Mouse (Mus musculus) lung, adult 2 months (tissue): ENCODE measurements around the gene Usp15. TPM values are rescaled to one million over a fixed set of nuclear protein-coding genes. Genes with fewer than 3 reads are reported as not detected.
"Not testable (repeated sequence)": the region's sequence is repeated elsewhere in the genome, so short reads cannot be mapped to it uniquely, and the experiment has no call there.

Experiments
- DNase-seq: peaks from one replicate; pipeline ENCODE4 v3.0.0; 2022
- H3K4me1 ChIP-seq: fragments of 200-500 bp; 2 replicates; pipeline ENCODE4 v1.6.1; 2011; ENCODE audit warnings: low read length; ENCODE audit not compliant: control insufficient read depth, insufficient read depth
- H3K4me3 ChIP-seq: fragments of 200-500 bp; replicated peaks from 2 replicates; pipeline ENCODE3; 2011; ENCODE audit warnings: low read depth, mild to moderate bottlenecking, control low read depth, low read length; ENCODE audit errors: extremely low read depth
- CTCF ChIP-seq: fragments of 200-500 bp; IDR thresholded peaks from 2 replicates; pipeline ENCODE4 v1.5.1; 2011; ENCODE audit warnings: mild to moderate bottlenecking, low read length, control low read depth; ENCODE audit not compliant: insufficient read depth
- POLR2A ChIP-seq: fragments of 200-500 bp; IDR thresholded peaks from 2 replicates; pipeline ENCODE4 v1.6.1; 2011; ENCODE audit warnings: low read depth, mild to moderate bottlenecking, control low read depth, low read length, borderline replicate concordance; ENCODE audit errors: extremely low read depth
- WGBS: fragments of 180-500 bp; shearing (Covaris S2); methylation state at CpG from one replicate; pipeline ENCODE4 v1.1.7; 2018; 5-methylcytosine and 5-hydroxymethylcytosine counted together
- polyA plus RNA-seq: library from polyadenylated mRNA; depleted of rRNA; stranded (reverse); fragments of >200 nt; gene quantifications from 2 replicates; pipeline ENCODE4 v1.2.3, GENCODE M21; 2012; rRNA removed

The Usp15 gene
- 4.3 and 8.1 TPM in 2 replicates for polyA plus RNA-seq

DNA sequence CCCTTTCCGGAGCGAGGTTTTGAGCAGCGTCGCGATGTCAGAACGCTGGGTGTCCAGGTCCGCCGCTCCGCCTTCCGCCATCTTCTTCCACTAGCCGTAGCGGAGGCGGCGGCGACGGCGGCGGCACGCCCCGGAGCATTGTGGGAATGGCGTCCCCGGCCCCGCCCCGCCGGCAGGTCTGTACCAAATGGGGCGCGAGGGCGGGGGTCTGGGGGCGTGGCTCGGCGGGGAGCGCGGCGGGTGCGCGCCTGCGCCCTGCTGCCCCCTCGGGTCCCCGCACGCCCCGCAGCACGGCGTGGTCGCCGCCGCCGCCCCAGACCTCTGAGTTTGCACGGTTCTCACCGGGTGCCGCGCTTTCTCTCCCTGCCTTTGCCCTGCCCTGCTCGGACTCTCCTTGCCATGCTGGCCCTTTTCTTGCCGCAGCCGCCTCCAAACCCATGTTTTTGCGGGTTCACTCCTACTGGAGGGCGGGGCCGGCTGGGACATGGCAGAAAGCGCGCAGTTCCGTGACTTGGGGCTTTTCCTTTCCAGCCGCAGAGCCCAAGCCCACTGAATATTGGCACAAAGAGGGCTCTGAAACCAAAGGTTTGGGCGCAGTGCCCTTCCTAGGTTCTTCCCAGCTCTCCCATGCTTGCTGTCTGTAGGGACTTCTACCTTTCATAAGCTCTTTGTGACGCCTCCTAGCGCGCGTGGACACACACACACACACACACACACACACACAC is at the start of gene Usp15:
Gene Usp15, minus strand, starts transcription at position 161 of the 725 bp plus-strand sequence.
- under 1% methylated on average over 62 of the region's 66 CpGs for WGBS
- DNase-seq: peak; percentile 91
- Histone ChIP-seq H3K4me1 (peaks cover 3% of the 10 kb centered on the region), H3K4me3 (peak within 1 kb of the TSS; percentile 98)
- TF ChIP-seq POLR2A (peak; percentile 74; the same call in 1 of the 2 replicates), CTCF (no peak)

DNA sequence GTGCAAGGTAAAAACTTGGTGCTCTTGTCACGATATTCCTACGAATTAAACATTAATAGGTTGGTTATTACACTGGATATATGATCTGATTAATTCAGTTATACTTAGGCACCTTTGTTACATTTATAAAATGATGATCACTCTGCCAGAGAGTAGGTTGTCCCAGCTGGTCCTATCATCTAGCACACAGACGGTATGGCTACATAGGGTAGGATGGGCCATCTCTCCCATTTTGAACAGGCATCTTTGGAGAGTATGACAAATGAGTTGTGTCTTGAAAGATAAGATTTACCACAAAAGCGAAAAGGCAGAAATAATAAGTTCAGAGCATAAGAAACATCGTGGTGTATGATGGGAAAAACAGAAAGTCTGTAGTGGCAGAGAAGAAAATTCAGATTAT is 32.6 kb upstream of the Usp15 start:
- DNase-seq: no peak
- 89% methylated on average over 5 of the region's 5 CpGs for WGBS
- TF ChIP-seq CTCF (no peak), POLR2A (no peak)
- Histone ChIP-seq H3K4me3 (no peak overlapping the region), H3K4me1 (no peaks in the 10 kb centered on the region)

DNA sequence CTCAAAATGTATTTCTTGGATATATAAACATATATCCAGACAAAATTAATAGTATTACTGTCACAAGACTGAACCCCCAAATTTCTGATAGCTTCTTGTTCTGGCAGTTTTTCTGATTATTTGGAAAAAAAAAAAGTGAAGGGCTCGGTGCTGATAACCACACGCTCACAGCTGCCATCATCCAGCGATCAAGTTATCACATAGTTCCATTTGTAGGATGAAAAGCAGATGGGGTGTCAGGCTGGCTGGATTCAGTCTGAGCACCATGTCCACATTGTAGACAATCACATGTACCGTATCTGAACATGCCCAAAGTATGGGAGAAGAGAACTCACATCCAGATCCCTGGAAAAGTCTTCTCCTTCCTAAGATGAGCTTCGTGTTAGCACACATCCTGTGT is 26.0 kb upstream of the Usp15 start:
- DNase-seq: no peak
- Histone ChIP-seq H3K4me3 (no peak overlapping the region), H3K4me1 (no peaks in the 10 kb centered on the region)
- TF ChIP-seq POLR2A (no peak), CTCF (no peak)
- 78% methylated on average over 5 of the region's 5 CpGs for WGBS

DNA sequence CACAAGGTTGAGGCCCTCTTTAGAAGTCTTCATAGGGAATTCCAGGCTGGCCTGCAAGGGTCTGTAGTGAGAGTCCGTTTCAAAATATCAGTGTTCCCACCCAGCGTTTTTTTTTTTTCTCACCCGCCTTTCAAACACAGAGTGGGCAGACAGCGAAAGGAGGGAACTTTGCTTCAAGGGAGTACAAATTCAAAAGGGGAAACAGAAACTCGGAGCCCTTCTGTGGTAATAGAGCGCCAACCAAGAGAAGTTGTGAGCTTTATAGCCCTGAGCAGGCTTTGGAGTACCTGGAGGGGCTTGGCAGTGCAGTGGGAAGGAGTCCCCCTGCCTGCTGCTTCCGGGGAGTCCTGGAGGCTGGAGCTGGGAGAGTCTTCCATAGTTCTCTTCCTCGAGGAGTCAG is 12.7 kb upstream of the Usp15 start:
- H3K4me3 ChIP-seq: no peak overlapping the region
- WGBS: 69% methylated on average over 8 of the region's 8 CpGs
- TF ChIP-seq POLR2A (no peak), CTCF (no peak)

DNA sequence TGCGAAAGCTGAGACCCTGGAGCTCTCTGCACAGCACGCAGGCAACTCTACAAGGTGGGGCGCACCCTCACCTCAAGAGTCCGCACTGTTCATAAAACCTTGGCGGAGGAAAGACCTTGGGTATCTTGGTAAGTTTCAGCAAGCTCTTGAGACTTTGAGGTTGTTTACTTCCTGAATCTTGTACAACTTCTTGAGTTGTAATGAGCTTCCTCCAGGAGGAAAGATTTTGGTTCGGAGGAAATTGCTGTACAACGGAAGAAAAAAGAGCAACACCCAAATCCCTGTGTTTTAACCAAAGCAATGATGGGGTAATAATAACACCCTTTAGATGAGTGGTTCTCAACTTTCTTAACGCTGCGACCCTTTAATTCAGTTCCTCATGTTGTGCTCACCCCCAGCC is 11.5 kb upstream of the Usp15 start:
- Histone ChIP-seq H3K4me1 (no peaks in the 10 kb centered on the region), H3K4me3 (no peak overlapping the region)
- no peak for DNase-seq
- no peak for TF ChIP-seq CTCF
- TF ChIP-seq POLR2A: no peak
- WGBS: 80% methylated on average over 9 of the region's 9 CpGs

More for the DNA sequence above, 12.7 kb upstream of the Usp15 start:
- no peaks in the 10 kb centered on the region for H3K4me1 ChIP-seq
- no peak for DNase-seq

DNA sequence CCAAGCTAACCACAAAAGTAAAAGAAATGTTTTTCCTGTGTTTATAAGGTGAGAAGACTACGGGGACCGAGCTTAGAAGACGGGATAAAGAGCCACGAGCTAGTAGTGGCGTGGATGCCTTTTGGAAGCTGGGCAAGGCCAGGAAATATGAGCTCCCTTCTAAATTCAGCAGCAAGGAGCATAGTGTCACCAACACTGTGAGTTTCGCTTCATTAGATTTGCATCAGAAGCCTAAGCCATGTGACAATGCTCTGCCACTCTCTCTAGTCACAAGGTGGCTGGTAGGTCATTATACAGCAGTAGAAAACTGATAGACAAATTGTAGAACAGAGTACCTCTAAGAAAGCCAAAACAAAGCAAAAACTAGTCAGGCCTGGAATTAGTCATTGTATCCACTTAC is 9.3 kb upstream of the Usp15 start:
- no peak for TF ChIP-seq POLR2A
- no peak for TF ChIP-seq CTCF
- no peak for DNase-seq
- 90% methylated on average over 6 of the region's 6 CpGs for WGBS
- Histone ChIP-seq H3K4me3 (no peak overlapping the region), H3K4me1 (no peaks in the 10 kb centered on the region)

DNA sequence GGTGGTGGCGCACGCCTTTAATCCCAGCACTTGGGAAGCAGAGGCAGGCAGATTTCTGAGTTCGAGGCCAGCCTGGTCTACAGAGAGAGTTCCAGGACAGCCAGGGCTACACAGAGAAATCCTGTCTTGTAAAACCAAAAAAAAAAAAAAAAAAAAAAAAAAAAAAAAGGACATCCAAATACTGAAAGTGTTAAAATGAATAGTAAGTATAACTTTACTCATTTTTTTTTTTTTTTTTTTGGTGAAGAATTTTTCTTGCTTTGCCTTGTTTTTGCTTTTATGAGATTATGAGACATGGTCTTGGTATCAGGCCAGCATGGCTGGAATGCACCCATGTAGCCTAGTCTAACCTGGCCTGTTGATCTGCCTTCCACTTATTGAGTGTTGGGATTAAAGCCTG is 8.6 kb upstream of the Usp15 start:
- H3K4me1 ChIP-seq, DNase-seq, H3K4me3 ChIP-seq: not testable (repeated sequence)
- 93% methylated on average over 3 of the region's 3 CpGs for WGBS

DNA sequence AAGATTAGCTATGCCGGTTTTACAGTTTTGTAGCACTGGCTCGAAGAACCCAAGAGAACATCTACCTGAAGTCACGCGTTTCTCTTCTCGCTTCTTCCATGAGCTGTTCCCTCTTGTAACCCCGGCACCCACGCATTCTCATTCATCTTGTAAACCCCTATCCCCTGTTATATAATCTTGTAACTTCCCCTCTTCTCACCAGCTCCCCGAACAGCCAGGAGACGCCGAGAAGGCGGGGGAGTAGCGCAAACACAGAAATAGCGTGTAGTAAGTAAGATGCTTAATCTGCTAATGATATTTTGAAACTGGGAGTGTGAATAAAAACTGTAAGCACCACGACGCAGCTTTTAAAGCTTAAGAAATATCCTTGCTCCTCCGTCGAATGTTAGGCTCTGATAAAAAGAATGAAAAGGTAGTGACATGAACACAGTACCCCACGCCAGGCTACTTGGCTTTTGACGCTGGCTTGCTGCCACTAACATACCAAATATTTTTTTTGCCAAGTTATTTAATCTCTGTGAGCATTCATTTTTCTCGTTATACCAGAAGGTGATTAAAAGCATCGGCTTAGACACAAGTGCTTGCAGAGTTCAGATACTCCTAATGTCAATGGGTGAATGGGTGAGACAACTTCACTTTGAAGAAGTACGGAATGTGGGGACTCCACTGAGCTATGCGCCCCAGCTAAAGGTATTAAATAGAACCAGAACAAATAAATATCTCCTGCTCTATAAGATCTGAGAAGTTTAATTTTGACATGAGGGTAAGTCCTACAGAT is 5.4 kb upstream of the Usp15 start:
- Histone ChIP-seq H3K4me3 (no peak overlapping the region), H3K4me1 (no peaks in the 10 kb centered on the region)
- 64% methylated on average over 23 of the region's 23 CpGs for WGBS
- no peak for DNase-seq
- TF ChIP-seq CTCF: no peak
- no peak for TF ChIP-seq POLR2A

DNA sequence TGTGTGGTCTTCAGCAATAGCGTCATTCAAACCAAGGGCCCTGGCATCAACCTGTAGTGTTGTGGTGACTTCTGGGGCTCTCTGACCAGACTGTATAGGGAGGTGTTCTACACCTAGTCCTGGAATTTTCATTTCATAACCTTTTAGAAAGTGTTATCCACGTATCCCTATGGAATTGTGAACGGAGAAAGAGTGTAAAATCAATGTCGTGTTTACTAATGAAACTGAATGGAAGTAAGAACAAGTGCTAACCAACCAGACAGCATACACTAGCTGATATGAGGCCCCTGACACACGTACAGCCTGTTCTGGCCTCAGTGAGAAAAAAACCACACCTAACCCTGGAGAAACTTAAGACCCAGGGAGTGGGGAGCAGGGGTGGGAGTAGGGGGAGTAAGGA is 4.6 kb upstream of the Usp15 start:
- no peaks in the 10 kb centered on the region for H3K4me1 ChIP-seq
- TF ChIP-seq CTCF: no peak
- no peak for TF ChIP-seq POLR2A
- no peak for DNase-seq
- WGBS: 82% methylated on average over 5 of the region's 5 CpGs
- no peak overlapping the region for H3K4me3 ChIP-seq

DNA sequence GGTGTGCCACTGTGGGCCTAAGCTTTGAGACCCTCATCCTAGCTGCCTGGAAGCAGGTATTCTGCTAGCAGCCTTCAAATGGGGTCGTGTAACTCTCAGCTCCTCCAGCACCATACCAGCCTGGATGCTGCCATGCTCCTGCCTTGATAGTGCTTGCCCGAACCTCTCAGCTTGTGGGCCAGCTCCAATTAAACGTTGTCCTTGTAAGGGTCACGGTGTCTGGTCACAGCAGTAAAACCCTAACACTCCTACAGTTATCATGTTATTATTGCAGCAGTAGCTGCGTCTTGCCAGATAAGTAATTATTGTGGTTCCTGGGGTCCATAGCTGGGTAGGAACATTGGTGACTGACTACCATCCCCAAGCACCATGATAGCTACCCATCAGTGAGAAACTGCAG is 4.2 kb upstream of the Usp15 start:
- DNase-seq: no peak
- 90% methylated on average over 5 of the region's 5 CpGs for WGBS
- Histone ChIP-seq H3K4me3 (no peak overlapping the region), H3K4me1 (no peaks in the 10 kb centered on the region)
- TF ChIP-seq CTCF: no peak
- no peak for TF ChIP-seq POLR2A
